Mouse (Mus musculus) cerebellum, postnatal 25 days (tissue): ENCODE measurements around the gene Relt.

Experiments
- DNase-seq, 2 experiments: peaks; one replicate each; pipeline ENCODE4 v3.0.0; 2021; ENCODE audit warnings: mixed read lengths in 2 of 2

Relt gene

GRCm38 (mm10) chr7:100862828-100863638 is at the start of gene Relt:
TSS of gene Relt (minus strand) at chr7:100863446.
- peak; percentile 96 to 97 for DNase-seq

GRCm38 (mm10) chr7:100911791-100912190 is 48.5 kb upstream of the Relt start:
- DNase-seq, result no peak

GRCm38 (mm10) chr7:100911246-100911770 is 48.1 kb upstream of the Relt start:
- DNase-seq, result no peak

- DNase-seq, result peak in 1 of 2 experiments; percentile 34
Measured at GRCm38 (mm10) chr7:100908567-100908966, 45.3 kb upstream of the Relt start.

- no peak for DNase-seq
Measured at GRCm38 (mm10) chr7:100908061-100908460, 44.8 kb upstream of the Relt start.

GRCm38 (mm10) chr7:100907231-100907630 is 44.0 kb upstream of the Relt start:
- DNase-seq, result peak; percentile 83 to 88

- DNase-seq, result no peak
Measured at GRCm38 (mm10) chr7:100906029-100906789, 43.0 kb upstream of the Relt start.

- no peak for DNase-seq
Measured at GRCm38 (mm10) chr7:100905037-100905436, 41.8 kb upstream of the Relt start.

- DNase-seq, result no peak
Measured at GRCm38 (mm10) chr7:100904612-100905011, 41.4 kb upstream of the Relt start.

- DNase-seq, result no peak
Measured at GRCm38 (mm10) chr7:100902451-100903137, 39.3 kb upstream of the Relt start.

GRCm38 (mm10) chr7:100897828-100898227 is 34.6 kb upstream of the Relt start:
- no peak for DNase-seq

- peak in 1 of 2 experiments; percentile 42 for DNase-seq
Measured at GRCm38 (mm10) chr7:100894833-100895226, 31.6 kb upstream of the Relt start.

GRCm38 (mm10) chr7:100894057-100894832 is 31.0 kb upstream of the Relt start:
- peak; percentile 71 to 78 for DNase-seq

GRCm38 (mm10) chr7:100893249-100894056 is 30.2 kb upstream of the Relt start:
- peak; percentile 49 to 69 for DNase-seq

- DNase-seq, result peak; percentile 70 to 79
Measured at GRCm38 (mm10) chr7:100886535-100886934, 23.3 kb upstream of the Relt start.

- no peak for DNase-seq
Measured at GRCm38 (mm10) chr7:100884460-100884859, 21.2 kb upstream of the Relt start.

- no peak for DNase-seq
Measured at GRCm38 (mm10) chr7:100881950-100882349, 18.7 kb upstream of the Relt start.

- no peak for DNase-seq
Measured at GRCm38 (mm10) chr7:100881531-100881930, 18.3 kb upstream of the Relt start.

- DNase-seq, result peak in 1 of 2 experiments; percentile 69
Measured at GRCm38 (mm10) chr7:100879595-100879994, 16.3 kb upstream of the Relt start.

GRCm38 (mm10) chr7:100876771-100877170 is 13.5 kb upstream of the Relt start:
- DNase-seq, result no peak

GRCm38 (mm10) chr7:100876293-100876692 is 13.0 kb upstream of the Relt start:
- DNase-seq, result peak in 1 of 2 experiments; percentile 38
